ENCODE assay signal across 20 mouse cellular contexts in the genomic region with DNA sequence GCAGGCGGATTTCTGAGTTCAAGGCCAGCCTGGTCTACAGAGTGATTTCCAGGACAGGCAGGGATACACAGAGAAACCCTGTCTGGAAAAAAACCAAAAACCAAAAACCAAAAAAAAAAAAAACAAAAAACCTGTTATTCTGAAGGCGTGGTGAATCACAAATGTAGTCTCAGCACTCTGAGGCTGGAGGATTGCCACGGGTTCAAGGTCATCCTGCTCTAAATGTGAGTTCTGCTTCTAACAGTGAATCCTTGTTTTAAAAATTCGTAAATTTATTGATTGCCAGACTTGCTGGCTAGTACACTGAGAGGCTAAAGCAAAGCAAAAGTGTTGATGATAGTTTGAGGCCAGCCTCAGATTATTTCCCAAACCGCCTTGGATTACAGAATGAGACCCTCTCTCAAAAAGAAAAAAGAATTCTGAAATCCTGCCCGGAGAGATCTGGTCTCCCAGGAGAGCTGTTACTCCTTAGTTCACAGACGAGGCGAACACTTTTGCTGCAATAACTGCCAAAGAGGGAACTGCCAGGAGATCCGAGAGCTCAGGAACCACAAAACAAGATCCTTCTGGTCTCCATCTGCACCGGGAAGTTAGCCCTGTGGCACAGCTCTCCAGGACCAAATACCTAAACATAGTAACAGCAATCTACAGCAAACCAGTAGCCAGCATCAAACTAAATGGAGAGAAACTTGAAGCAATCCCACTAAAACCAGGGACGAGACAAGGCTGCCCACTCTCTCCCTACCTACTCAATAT. TPM values are rescaled to one million over a fixed set of nuclear protein-coding genes. Genes with fewer than 3 reads are reported as not detected.
A peak's percentile ranks its signal among the peaks of the same experiment; 100 is the strongest.
DNase-seq lines count a peak whose midpoint lies in the region; TF ChIP-seq lines count a peak whose summit lies in the region.
"Had no signal": no experiment of that assay in that cellular context is flagged by ENCODE, and none has a peak within 500 bp of the region (broad histone marks: within the 10 kb centered on the region; RNA-seq: fewer than 3 reads in every experiment).

No protein-coding gene starts in this region.

- peak overlapping the region; percentile 21; the same call in 1 of the 2 replicates for H3K27ac ChIP-seq in testis, adult 2 months (ENCODE audit: control insufficient read depth, insufficient read depth, low read depth, low read length)
- H3K27ac ChIP-seq: embryonic facial prominence, embryonic 10.5 days; heart, adult 2 months; hindbrain, embryonic 10.5 days; hindbrain, postnatal 0 days; limb, embryonic 13.5 days; neural tube, embryonic 15.5 days; stomach, embryonic 15.5 days had no signal

- H3K36me3 ChIP-seq in testis, adult 2 months (ENCODE audit: control insufficient read depth, insufficient read depth, low read length) = no peaks in the 10 kb centered on the region
- H3K36me3 ChIP-seq: limb, embryonic 13.5 days; neural tube, embryonic 15.5 days; stomach, embryonic 15.5 days had no signal

- no peak for TF ChIP-seq CTCF in testis, adult 2 months (IDR thresholded peaks at IDR 0.05; ENCODE audit: control insufficient read depth, insufficient read depth, insufficient replicate concordance, low read depth, low read length)

- no peak for TF ChIP-seq POLR2A in testis, adult 2 months (IDR thresholded peaks at IDR 0.05; ENCODE audit: control insufficient read depth, low read depth, low read length)

- no peaks in the 10 kb centered on the region for H3K27me3 ChIP-seq in testis, adult 2 months (ENCODE audit: control insufficient read depth, insufficient read depth, low read length)
- H3K27me3 ChIP-seq: limb, embryonic 13.5 days; neural tube, embryonic 15.5 days; stomach, embryonic 15.5 days had no signal

- no peak overlapping the region for H3K4me3 ChIP-seq in testis, adult 2 months (ENCODE audit: control insufficient read depth, low read depth, low read length)
- H3K4me3 ChIP-seq: embryonic facial prominence, embryonic 10.5 days; heart, adult 2 months; hindbrain, embryonic 10.5 days; limb, embryonic 13.5 days; neural tube, embryonic 15.5 days; stomach, embryonic 15.5 days had no signal

- H3K4me1 ChIP-seq in testis, adult 2 months (ENCODE audit: control insufficient read depth, insufficient read depth, low read length) = peaks cover 3% of the 10 kb centered on the region

- peak; percentile 62 for DNase-seq in adrenal gland, adult 2 months
- no peak for DNase-seq in adrenal gland, postnatal 4 days (ENCODE audit: low spot score in 2 of 2)
- DNase-seq in testis, postnatal 14 days (ENCODE audit: low spot score) = no peak
- peak; percentile 6 for DNase-seq in brain, adult 2 months (ENCODE audit: low read depth, low spot score)
- no peak for DNase-seq in frontal cortex, postnatal 25 days (ENCODE audit: low spot score in 2 of 2)
- no peak for DNase-seq in urinary bladder, postnatal 36 days (ENCODE audit: low spot score in 2 of 2)
- DNase-seq: cerebellum, adult 11-12 months; cerebellum, postnatal 25 days; gastrocnemius, postnatal 14 days; kidney, adult 11 months; lung, embryonic 14.5 days; lung, postnatal 4 days had no signal

RNA-seq across cellular contexts. Expression of gene Tbce, which starts 3.4 kb away (rescaled TPM):
- 10 to 100 TPM; 35.2 to 45.3 TPM for total RNA-seq in adrenal gland, adult 2 months (2021)
- 5.4 and 8.4 TPM in 2 replicates for polyA plus RNA-seq in adrenal gland, adult 2 months (2012; rRNA removed)
- 10 to 100 TPM; 62.0 to 63.5 TPM for total RNA-seq in adrenal gland, postnatal 4 days (2021)
- polyA plus RNA-seq in testis, adult 2 months (2012; rRNA removed) = 14.4 and 15.9 TPM in 2 replicates

RNA-seq across cellular contexts. Expression of gene Arid4b, which starts 27.0 kb away (rescaled TPM):
- total RNA-seq in adrenal gland, adult 2 months (2021) = 10 to 100 TPM; 25.5 to 34.6 TPM
- polyA plus RNA-seq in adrenal gland, adult 2 months (2012; rRNA removed) = 5.5 TPM in 2 replicates
- 10 to 100 TPM; 42.0 to 45.9 TPM for total RNA-seq in adrenal gland, postnatal 4 days (2021)
- 10.8 and 10.9 TPM in 2 replicates for polyA plus RNA-seq in testis, adult 2 months (2012; rRNA removed)

RNA-seq across cellular contexts. Expression of gene Ggps1, which starts 27.2 kb away (rescaled TPM):
- total RNA-seq in adrenal gland, adult 2 months (2021) = 10 to 100 TPM; 37.4 to 37.6 TPM
- polyA plus RNA-seq in adrenal gland, adult 2 months (2012; rRNA removed) = 2.6 and 2.9 TPM in 2 replicates
- total RNA-seq in adrenal gland, postnatal 4 days (2021) = 10 to 100 TPM; 41.8 to 45.9 TPM
- polyA plus RNA-seq in testis, adult 2 months (2012; rRNA removed) = 8.9 and 11.2 TPM in 2 replicates

Comparison
In these comparisons a context has a peak if more than half of its experiments do, and no peak if none do; other contexts are left out.
1. DNase-seq: peak in adrenal gland, adult 2 months (single experiment) and brain, adult 2 months (single experiment); none in adrenal gland, postnatal 4 days (0 of 2), testis, postnatal 14 days (single experiment), frontal cortex, postnatal 25 days (0 of 2) and urinary bladder, postnatal 36 days (0 of 2).